Mouse (Mus musculus): ENCODE data around the gene OR5BS1P. TPM values are rescaled to one million over a fixed set of nuclear protein-coding genes. Genes with fewer than 3 reads are reported as not detected.
"Not testable (repeated sequence)": the region's sequence is repeated elsewhere in the genome, so short reads cannot be mapped to it uniquely, and the experiment has no call there.

Gene OR5BS1P
- total RNA-seq (2021), result not detected
- long read RNA-seq, experiment 1, result 0 reads
- long read RNA-seq, experiment 2, result 0 reads

DNA sequence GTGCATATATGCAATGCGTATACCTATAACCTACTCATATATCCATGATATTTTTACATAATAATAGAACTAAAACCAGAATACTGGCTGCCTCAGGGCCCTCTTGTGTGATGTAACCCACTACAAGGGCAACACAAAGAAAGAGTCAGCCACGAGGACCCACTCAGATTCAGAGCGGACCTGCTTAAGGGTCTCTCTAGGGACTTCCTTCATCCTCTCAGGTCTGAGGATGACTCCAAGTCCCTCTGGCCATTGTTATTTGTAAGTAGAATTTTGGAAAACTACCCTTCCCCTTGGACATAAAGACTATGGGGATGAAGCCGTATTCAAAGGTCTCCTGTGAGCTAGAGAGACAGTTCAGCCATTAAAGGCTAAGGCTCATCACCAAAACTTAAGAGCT is at the start of gene OR5BS1P:
Gene OR5BS1P (plus strand): TSS at position 301 of the 400 bp plus-strand sequence.
- no peak for DNase-seq

DNA sequence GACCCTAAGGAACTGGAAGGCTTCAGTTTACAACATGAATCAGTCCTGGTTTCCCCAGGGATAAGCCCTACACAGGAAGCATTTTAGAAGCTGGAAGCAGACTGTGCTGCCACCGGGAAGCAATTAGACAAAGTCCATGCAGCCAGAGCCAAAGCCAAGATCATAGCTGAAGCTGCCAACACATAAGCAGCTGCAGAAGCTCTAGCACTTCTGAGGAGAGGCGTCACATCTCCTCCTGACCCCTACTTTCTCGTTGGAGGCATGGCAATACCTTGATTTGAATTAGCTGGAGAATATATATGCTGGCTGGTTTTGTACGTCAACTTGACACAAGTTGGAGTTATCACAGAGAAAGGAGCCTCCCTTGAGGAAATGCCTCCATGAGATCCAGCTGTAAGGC is 48.8 kb upstream of the OR5BS1P start:
- no peak for DNase-seq

DNA sequence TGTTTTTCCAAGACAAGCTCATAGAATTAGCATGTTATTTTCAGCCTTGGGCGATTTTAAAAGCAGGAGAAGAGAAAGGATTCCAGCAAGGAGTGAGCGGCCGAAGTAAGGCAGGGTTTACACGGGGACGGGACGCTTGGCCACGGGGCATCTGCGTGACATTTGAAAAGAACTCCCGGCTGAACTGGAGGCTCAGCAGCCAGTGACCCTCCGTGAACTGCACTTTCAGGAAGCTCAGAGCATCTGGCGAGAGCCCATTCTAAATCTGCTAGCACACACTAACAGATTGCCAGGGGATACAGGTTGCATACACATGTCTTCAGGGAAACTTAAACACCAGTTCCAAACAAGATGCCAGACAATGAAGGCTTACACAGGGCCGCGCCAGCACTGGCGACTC is 45.4 kb upstream of the OR5BS1P start:
- peak; percentile 52 for DNase-seq

DNA sequence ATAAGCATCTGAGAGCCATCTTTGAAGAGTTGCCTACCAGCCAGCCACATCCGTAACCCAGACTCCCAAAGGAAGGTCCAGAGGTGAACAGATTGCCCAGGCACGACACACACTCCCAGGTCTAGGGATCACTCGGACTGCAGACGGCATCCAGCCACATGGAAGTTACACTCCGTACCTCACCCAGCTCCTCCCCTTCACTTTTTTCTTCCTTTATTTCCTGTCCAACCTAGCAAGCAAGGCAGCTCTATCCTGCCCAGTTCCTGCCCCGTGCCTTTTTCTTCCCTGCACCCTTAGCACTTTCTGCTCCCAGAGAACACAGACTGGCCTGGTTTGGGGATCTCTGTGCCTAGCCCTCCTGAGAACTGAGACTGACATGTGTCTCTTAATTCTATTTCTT is 44.9 kb upstream of the OR5BS1P start:
- peak; percentile 10 for DNase-seq

DNA sequence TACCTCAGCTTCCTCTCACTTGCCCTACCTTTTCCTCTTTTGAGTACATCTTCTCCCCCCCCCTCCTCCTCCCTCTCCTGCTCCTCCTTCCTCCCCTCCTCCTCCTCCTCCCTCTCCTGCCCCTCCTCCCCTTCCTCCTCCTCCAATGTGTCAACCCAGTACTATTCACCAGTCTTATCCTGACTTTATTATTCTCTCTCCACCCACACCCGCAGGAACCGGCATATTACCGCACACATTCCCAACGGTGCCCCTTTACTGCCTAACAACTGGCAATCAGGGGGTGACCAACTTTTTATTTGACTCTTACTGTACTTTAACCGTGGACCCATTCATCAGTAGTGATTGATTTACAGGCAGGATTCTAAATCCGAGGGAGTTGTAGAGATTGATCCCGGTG is 44.5 kb upstream of the OR5BS1P start:
- DNase-seq, result no peak

DNA sequence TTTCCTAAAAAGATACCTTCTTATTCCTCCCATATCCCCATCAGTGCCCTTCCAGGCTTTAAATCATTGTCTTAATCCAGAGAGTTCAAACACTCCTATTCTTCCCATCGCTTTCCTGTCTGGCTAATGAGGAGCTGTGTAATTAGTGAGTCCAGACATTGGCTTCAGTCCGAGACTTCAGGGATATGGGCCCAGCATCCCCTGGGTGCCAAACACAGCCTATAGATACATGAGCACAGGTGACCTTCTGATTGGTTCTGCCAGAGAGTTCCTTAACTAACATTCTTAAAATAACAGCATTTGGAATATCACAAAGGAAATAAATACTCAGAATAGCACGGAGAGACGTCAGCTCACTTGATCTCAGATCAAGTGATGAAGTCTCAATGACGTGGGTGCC is 38.8 kb upstream of the OR5BS1P start, which contains the start of gene Olfr282:
Gene Olfr282 (plus strand): TSS at position 301 of the 400 bp plus-strand sequence.
- DNase-seq, result not testable (repeated sequence)

DNA sequence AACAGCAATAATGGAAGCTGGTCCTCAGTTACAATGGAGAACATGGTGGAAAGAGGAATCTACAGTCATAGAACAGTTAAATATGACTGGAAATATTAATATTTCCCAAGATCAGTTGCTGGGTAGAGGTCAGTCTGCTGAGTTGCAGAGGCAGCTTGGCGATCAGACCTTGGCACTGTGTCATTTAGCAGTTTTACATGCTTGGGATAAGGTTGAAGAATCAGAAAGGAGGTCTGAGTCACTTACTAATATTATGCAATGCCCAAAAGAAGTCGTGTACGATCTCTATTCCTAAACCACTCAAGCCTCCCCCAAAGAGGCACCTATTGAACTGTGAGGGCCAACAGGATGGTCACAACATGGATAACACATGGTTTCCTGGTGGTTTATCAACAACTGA is 25.1 kb upstream of the OR5BS1P start:
- no peak for DNase-seq

DNA sequence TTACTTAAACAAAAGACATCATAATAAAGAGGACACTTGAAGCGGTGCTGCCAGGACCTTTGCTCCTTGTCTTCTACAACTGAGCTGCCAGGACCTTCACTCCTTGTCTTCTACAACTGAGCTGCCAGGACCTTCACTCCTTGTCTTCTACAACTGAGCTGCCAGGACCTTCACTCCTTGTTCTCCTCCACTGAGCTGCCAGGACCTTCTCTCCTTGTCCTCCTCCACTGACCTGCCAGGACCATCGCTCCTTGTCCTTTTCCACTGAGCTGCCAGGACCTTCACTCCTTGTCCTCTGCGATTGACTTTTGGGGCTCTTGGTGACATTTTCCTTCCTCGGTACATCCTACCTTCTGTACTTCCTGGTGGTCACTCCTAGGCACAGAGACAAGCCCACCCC is 21.2 kb upstream of the OR5BS1P start:
- no peak for DNase-seq

DNA sequence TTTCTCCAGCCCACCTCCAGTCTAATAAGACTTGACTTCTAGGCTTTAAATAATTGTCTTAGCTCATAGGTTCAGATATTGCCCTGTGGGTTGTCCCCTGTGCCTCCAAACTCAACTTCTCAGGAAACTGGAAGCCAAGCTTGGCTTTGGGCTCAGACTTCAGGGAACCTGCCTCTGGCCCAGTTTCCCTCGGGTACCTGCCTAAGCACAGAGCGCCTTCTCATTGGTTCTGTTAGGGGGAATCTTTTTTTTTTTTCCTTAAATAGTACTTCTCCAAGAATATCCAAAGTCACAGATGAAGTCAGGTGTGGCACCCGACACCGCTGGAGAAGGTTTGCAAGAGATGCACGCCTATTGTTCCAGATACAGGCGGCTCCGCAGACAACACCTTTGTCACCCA is 17.4 kb upstream of the OR5BS1P start, which contains the start of gene Olfr281:
Gene Olfr281 (plus strand): TSS at position 301 of the 400 bp plus-strand sequence.
- no peak for DNase-seq

DNA sequence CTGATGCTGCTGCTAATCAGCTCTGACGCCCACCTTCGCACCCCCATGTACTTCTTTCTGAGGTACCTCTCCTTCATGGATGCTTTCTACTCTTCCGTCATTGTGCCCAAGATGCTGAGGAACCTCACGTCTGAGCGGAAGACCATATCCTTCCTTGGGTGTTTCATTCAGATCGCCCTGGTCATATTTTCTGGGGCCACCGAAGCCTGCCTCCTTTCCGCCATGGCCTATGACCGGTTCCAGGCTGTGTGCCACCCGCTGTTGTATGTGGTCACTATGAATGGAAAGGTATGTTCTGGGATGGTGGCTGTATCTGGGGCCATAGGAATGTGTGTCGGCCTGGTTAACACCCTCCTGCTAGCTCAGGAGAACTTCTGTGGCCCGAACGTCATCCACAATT is 1.8 kb downstream of the OR5BS1P start:
- DNase-seq, result no peak

DNA sequence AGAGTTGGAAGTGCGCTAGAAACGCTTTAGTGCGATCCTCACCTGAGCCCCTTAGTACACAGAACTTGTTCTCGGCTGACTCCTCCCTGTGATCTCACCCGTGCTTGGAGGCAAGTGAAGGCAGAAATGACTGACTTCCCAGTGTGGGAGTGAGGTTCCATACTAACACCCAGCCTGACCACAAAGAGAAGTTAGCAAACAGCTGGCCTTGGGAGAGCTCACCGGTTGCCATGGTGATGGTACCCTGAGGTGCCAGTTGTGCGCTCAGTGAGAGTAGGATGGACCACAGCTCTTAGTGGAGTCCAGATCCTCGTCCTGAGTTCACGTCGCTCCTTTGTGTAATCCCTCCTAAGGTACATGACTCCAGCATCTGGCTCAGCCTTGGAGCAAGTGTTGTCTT is 5.3 kb downstream of the OR5BS1P start:
- no peak for DNase-seq

DNA sequence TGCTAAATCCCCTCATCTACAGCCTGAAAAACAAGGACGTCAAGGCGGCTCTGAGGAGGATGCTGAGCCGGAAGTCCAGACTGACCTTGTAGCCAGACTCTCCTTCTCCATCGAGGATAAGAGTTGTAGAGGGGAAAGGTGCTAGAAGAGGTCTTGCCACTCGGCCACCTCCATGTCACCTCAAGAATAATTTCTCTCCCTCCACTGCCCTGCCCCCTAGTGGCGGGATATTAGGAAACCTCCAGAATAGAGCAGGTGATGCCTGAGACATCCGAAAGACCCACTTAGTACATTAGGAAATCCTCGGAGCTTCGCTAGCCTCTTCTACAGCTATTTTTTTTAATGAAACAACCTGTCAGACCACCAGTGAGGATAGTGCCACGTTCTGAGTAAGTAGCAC is 5.7 kb downstream of the OR5BS1P start:
- peak; percentile 14 for DNase-seq

DNA sequence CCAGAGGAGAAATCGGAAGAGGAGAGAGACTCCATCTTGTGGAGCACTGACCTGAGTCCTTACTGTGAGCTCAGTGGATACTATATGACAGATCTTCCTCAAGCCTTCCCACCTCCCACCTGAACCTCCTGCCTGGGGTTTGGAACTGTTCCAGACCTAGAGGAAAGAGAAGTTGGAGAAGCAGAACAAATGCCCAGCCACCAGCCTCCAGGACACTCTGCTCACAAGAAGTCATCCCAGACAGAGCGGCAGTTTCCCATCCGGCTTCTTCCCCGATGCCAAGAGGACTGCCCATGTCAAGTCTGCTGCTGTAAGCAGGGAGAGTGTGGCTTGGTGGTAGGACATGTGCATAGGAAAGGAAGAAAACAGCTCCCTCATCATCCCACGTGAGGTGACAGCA is 6.6 kb downstream of the OR5BS1P start:
- no peak for DNase-seq

DNA sequence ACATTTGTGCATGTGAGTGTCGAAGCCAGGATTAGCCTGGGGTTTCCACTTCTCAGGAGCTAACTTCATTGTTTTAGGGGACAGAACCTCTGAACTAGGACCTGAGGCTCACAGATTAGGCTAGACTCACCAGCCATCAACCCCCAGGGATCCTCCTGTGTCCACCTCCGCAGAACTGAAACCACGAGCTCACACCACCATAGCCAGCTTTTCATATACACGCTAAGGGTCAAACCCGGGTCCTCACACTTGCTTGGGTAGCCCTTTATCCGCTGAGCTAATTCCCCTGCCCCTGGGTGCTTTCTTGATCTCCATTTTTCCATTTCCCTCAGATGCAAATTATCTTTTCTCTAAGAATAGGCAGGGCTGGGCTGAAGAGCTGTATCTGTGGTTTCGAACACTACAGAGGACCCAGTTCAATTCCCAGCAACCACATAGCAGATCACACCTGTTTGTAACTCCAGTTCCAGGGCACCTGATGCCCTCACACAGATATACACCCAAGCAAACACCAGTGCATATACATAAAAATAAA is 9.9 kb downstream of the OR5BS1P start:
- no peak for DNase-seq

DNA sequence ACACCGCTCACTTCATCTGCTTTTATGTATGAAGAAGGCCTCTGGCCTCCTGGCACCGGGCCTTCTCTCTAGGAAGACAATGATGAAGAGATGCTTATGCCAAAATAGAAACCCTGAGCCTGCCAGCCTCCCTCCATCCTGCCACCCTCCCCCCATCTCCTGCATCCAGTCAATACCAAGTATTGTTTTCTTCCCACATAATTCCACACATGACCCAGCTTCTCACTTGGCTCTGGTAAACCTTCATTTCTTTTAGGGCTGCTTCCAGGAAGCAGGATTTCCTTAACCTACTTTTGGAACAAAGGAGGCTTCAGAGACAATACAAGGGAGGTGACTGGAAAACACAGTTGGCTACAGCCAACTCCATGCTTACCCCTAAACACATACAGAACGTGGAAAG is 13.0 kb downstream of the OR5BS1P start, which contains the start of gene Lalba:
Gene Lalba (minus strand): TSS at position 21 of the 400 bp plus-strand sequence.
- no peak for DNase-seq

DNA sequence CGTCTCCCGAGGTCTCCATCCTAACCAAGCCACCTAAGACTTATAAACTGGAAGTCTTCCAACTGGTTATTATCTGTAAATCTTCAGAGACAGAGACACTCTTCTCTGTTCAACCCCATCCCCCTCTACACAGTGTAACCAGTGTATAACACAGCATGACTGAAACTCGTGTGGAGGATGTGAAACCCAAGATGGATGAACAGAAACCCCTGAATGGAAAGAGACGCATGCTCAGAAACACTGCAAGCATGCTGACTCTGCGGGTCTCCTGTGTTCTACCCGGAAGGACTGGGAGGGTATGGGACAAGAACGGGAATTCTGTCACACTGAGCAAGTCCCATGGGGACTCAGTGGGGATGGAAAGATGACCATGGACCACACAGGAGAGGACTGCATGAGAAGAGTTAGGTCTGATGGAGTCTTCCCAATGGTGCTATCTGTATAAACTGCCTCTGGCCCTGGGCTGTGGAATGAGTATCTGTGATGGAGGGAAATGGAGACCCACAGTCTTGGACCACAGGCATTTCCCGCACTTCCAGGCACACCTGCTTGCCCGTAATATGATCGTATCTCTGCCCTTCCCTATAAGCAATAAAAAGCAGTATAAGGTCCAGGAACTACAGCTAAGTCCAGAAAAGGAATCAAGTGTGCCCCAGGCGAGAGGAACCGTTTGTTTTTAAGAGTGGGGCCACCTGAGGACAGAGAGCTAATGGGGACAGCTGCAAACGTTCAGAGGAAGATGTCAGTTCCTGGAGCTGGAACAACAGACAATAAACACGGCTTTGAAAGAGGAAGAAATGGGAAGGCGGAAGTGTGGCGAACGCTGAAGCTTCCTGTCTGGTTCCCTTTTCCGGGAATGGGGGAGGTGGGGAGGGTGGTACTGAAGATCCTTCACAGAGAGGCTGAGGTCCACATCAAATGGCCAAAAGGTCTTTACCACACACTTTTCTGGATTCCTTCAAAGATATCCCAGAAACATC is 14.5 kb downstream of the OR5BS1P start:
- peak; percentile 62 for DNase-seq

DNA sequence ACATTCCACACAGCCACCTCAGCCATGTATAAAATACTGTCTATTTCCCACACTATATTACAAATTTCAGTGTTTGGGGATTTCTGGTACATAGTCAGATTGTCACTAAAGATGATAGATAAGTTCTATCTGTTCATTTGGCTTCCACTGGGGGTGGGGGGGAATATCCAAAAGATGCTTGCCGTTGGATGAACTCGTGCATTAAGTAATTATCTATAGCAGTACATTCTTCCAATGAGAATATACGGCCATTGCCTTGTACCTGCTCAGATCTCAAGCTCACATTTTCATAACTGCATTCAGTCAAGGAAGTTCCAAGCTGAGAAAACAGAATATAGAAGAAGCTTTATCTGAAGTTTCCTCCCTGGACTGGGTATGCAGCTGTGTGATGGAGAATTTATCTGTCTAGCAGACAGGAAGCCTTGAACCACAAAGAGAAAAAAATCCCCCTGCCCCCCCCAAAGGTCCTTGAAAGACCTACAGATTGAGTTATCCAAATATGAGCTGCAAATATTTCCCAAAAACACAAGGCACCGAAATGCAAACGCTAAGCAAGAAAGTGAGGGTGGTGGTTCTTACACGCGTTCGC is 16.8 kb downstream of the OR5BS1P start:
- DNase-seq, result no peak

DNA sequence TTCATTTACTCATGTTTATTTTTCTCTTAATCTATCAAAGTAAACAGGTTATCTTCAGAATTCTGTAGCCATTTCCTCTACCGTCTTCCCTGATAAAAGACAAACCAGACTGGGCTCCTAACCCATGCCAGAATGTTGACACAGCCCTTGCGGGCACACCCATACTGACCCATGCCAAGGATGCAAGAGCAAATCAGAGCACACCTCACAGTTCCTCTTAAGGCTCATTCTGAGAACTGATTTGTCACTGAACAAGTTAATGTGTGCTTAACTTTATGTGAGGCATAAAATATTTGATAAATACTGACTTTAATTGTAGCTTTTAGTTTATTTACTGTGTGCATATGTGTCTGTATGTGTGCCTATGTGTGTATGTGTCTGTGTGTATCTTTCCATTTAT is 21.6 kb downstream of the OR5BS1P start:
- no peak for DNase-seq

DNA sequence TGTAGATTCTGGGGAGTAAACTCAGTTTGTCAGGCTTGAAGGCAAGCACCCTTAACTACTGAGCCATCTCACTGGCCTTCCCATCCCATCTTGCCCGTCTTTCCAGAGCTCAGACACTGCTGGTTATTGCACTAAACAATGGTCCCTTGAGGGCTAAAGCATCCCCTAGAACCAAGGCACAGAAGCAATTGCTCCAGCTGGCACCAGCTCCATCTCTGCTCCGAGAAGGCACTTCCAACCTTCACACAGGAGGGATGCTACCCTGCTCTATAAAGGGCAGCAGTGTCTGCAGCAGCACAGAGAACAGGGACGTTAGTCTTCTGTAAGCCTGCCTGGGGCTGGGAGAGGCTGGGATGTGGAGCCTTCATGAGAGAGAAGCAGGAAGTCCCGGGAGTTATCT is 22.4 kb downstream of the OR5BS1P start, which contains the start of gene Olfr279:
Gene Olfr279 (plus strand): TSS at position 301 of the 400 bp plus-strand sequence.
- no peak for DNase-seq

DNA sequence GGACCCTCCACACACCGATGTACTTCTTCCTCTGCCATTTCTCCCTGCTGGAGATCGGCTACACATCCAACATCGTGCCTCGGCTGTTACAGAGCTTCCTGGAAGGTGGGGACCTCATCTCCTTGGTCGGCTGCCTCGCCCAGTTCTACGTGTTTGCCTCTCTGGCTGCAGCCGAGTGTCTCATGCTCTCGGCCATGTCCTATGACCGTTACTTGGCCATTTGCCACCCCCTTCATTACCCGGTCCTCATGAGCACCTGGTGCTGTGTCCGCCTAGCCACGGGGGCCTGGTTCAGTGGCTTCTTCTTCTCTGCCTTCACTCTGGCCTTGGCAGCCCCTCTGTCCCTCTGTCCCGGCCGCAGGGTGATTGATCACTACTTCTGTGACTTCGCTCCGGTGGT is 27.9 kb downstream of the OR5BS1P start:
- DNase-seq, result no peak

DNA sequence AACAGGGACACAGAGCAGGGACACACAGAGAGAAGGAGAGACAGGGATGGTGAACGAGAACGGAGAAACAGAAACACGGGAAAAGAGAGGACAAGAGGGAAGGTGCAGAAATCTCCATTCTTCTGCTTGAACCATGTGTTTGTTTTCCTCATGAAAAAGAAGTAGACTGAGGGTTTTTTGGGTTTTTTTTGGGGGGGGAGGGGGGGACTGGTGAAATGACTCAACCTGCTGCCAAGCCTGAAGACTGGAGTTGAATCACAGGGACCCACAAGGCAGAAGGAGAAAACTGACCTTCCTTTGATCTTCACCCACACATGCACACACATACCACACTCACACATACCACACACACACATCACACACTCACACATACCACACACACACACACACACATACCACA is 33.6 kb downstream of the OR5BS1P start:
- no peak for DNase-seq

DNA sequence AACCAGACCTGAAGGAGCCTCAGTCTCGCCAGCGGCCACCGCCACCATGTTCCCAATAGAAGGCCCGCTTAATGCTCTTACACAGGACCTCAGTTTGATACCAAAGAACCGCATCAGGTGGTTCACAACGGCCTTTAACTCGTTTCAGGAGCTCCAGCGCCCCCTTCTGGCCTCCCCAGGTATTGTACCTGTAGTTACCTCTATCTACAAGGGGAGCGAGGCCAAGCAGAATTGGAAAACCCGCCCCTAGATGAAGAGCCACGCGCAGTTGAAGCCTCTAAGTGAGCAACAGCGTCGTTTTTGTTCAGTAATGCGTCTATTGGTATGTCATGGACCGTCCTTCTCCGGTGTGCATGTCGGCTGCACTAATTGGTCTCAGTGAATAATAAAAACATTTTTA is 34.8 kb downstream of the OR5BS1P start:
- DNase-seq, result peak; percentile 39

Data from gastrocnemius, postnatal 25 days (tissue).